Mouse (Mus musculus): ENCODE results near the gene N4bp3. TPM values are rescaled to one million over a fixed set of nuclear protein-coding genes. Genes with fewer than 3 reads are reported as not detected.
"Not testable (repeated sequence)": the region's sequence is repeated elsewhere in the genome, so short reads cannot be mapped to it uniquely, and the experiment has no call there.

Gene N4bp3
- 3.1 and 3.2 TPM in 2 replicates for polyA plus RNA-seq (2015; fragmentation: Nextera tagmentation; extraction: Ambion mirVana)

- H3K4me2 ChIP-seq = peak within 1 kb of the TSS; percentile 81
- no peaks in the 10 kb centered on the region for H3K36me3 ChIP-seq
- WGBS (ENCODE audit: insufficient replicate concordance) = under 1% methylated on average over 70 of the region's 70 CpGs
- H3K27ac ChIP-seq = no peak within 1 kb of the TSS
- peak within 1 kb of the TSS; percentile 66 for H3K4me3 ChIP-seq (replicated peaks)
- DNase-seq (peak; percentile 30), ATAC-seq (ENCODE audit: low read depth) (peak; percentile 57)
- peaks cover 54% of the 10 kb centered on the region for H3K27me3 ChIP-seq
- H3K9ac ChIP-seq = peak within 1 kb of the TSS; percentile 68
- peaks cover 35% of the 10 kb centered on the region for H3K4me1 ChIP-seq (replicated peaks)
- H3K9me3 ChIP-seq (replicated peaks) = no peaks in the 10 kb centered on the region
Observed at GRCm38 (mm10) chr11:51650691-51651515, at the start of gene N4bp3, which contains the start of gene D930048N14Rik. N4bp3 (minus strand) TSS chr11:51650842. D930048N14Rik (plus strand) TSS chr11:51650954.

- no peak overlapping the region for H3K9ac ChIP-seq
- H3K4me3 ChIP-seq (replicated peaks) = no peak overlapping the region
- no peak overlapping the region for H3K4me2 ChIP-seq
- 89% methylated on average over 3 of the region's 3 CpGs for WGBS (ENCODE audit: insufficient replicate concordance)
- H3K27ac ChIP-seq = no peak overlapping the region
- H3K27me3 ChIP-seq = no peaks in the 10 kb centered on the region
- no peaks in the 10 kb centered on the region for H3K4me1 ChIP-seq (replicated peaks)
- ATAC-seq (ENCODE audit: low read depth) (no peak), DNase-seq (no peak)
- peaks cover 37% of the 10 kb centered on the region for H3K36me3 ChIP-seq
- H3K9me3 ChIP-seq (replicated peaks) = no peaks in the 10 kb centered on the region
Observed at GRCm38 (mm10) chr11:51694984-51695383, 44.3 kb upstream of the N4bp3 start.

GRCm38 (mm10) chr11:51690597-51690996, 40.0 kb upstream of the N4bp3 start:
- not testable (repeated sequence) for H3K4me3 ChIP-seq (replicated peaks); DNase-seq; ATAC-seq (ENCODE audit: low read depth); H3K36me3 ChIP-seq; H3K9ac ChIP-seq; H3K27me3 ChIP-seq; H3K27ac ChIP-seq; H3K4me2 ChIP-seq; H3K9me3 ChIP-seq (replicated peaks)
- H3K4me1 ChIP-seq (replicated peaks) = peaks cover 16% of the 10 kb centered on the region
- 62% methylated on average over 2 of the region's 3 CpGs for WGBS (ENCODE audit: insufficient replicate concordance)

GRCm38 (mm10) chr11:51689343-51689742, 38.7 kb upstream of the N4bp3 start:
- H3K4me3 ChIP-seq (replicated peaks) = peak overlapping the region; percentile 80
- no peak for ATAC-seq (ENCODE audit: low read depth)
- peaks cover 16% of the 10 kb centered on the region for H3K4me1 ChIP-seq (replicated peaks)
- no peaks in the 10 kb centered on the region for H3K9me3 ChIP-seq (replicated peaks)
- 21% methylated on average over 6 of the region's 6 CpGs for WGBS (ENCODE audit: insufficient replicate concordance)
- peak overlapping the region; percentile 94 for H3K27ac ChIP-seq
- H3K27me3 ChIP-seq = no peaks in the 10 kb centered on the region
- H3K9ac ChIP-seq = 0 out of 2 replicates have a peak overlapping the region, but pooled peaks have one; percentile 76
- no peak for DNase-seq
- H3K36me3 ChIP-seq = peaks cover 8% of the 10 kb centered on the region; the same call in 1 of the 2 replicates
- H3K4me2 ChIP-seq = peak overlapping the region; percentile 75

GRCm38 (mm10) chr11:51688330-51689328, 38.0 kb upstream of the N4bp3 start, which contains the start of gene 0610009B22Rik:
0610009B22Rik (minus strand) TSS chr11:51688874.
- H3K4me3 ChIP-seq (replicated peaks) = peak within 1 kb of the TSS; percentile 80
- peak within 1 kb of the TSS; percentile 94 for H3K27ac ChIP-seq
- DNase-seq (peak; percentile 100), ATAC-seq (ENCODE audit: low read depth) (peak; percentile 99)
- H3K36me3 ChIP-seq = peaks cover 8% of the 10 kb centered on the region; the same call in 1 of the 2 replicates
- H3K9ac ChIP-seq = peak within 1 kb of the TSS; percentile 86
- H3K9me3 ChIP-seq (replicated peaks) = no peaks in the 10 kb centered on the region
- peaks cover 16% of the 10 kb centered on the region for H3K4me1 ChIP-seq (replicated peaks)
- under 1% methylated on average over 60 of the region's 60 CpGs for WGBS (ENCODE audit: insufficient replicate concordance)
- no peaks in the 10 kb centered on the region for H3K27me3 ChIP-seq
- H3K4me2 ChIP-seq = peak within 1 kb of the TSS; percentile 86

GRCm38 (mm10) chr11:51681976-51682374, 31.3 kb upstream of the N4bp3 start:
- 0 out of 2 replicates have a peak overlapping the region, but pooled peaks have one; percentile 58 for H3K4me2 ChIP-seq

GRCm38 (mm10) chr11:51681324-51681975, 30.8 kb upstream of the N4bp3 start:
- peak overlapping the region; percentile 66 for H3K9ac ChIP-seq

More at GRCm38 (mm10) chr11:51681976-51682374, 31.3 kb upstream of the N4bp3 start:
- Histone ChIP-seq H3K27ac (no peak overlapping the region), H3K4me3 (replicated peaks) (no peak overlapping the region), H3K9ac (no peak overlapping the region), H3K36me3 (peaks cover 8% of the 10 kb centered on the region; the same call in 1 of the 2 replicates), H3K9me3 (replicated peaks) (no peaks in the 10 kb centered on the region), H3K27me3 (no peaks in the 10 kb centered on the region), H3K4me1 (replicated peaks) (peaks cover 8% of the 10 kb centered on the region)
- 36% methylated on average over 8 of the region's 8 CpGs for WGBS (ENCODE audit: insufficient replicate concordance)
- ATAC-seq (ENCODE audit: low read depth) (0 out of 2 replicates have a peak, but pooled peaks have one; percentile 5), DNase-seq (no peak)

GRCm38 (mm10) chr11:51679466-51679865, 28.8 kb upstream of the N4bp3 start:
- no peaks in the 10 kb centered on the region for H3K9me3 ChIP-seq (replicated peaks)
- ATAC-seq (ENCODE audit: low read depth) = no peak
- no peaks in the 10 kb centered on the region for H3K27me3 ChIP-seq
- H3K9ac ChIP-seq = no peak overlapping the region
- H3K36me3 ChIP-seq = no peaks in the 10 kb centered on the region
- no peak for DNase-seq
- WGBS (ENCODE audit: insufficient replicate concordance) = 63% methylated on average over 3 of the region's 3 CpGs
- peaks cover 8% of the 10 kb centered on the region for H3K4me1 ChIP-seq (replicated peaks)
- H3K27ac ChIP-seq = no peak overlapping the region
- H3K4me2 ChIP-seq = no peak overlapping the region
- H3K4me3 ChIP-seq (replicated peaks) = no peak overlapping the region

More at GRCm38 (mm10) chr11:51681324-51681975, 30.8 kb upstream of the N4bp3 start:
- H3K4me3 ChIP-seq (replicated peaks) = peak overlapping the region; percentile 36
- WGBS (ENCODE audit: insufficient replicate concordance) = 22% methylated on average over 13 of the region's 13 CpGs
- peaks cover 8% of the 10 kb centered on the region for H3K4me1 ChIP-seq (replicated peaks)
- DNase-seq (peak; percentile 75), ATAC-seq (ENCODE audit: low read depth) (peak; percentile 43; the same call in 1 of the 2 replicates)
- H3K4me2 ChIP-seq = peak overlapping the region; percentile 58
- no peaks in the 10 kb centered on the region for H3K27me3 ChIP-seq
- H3K9me3 ChIP-seq (replicated peaks) = no peaks in the 10 kb centered on the region
- no peak overlapping the region for H3K27ac ChIP-seq
- peaks cover 8% of the 10 kb centered on the region; the same call in 1 of the 2 replicates for H3K36me3 ChIP-seq

- H3K36me3 ChIP-seq = no peaks in the 10 kb centered on the region
- no peak overlapping the region for H3K9ac ChIP-seq
- 42% methylated on average over 6 of the region's 6 CpGs for WGBS (ENCODE audit: insufficient replicate concordance)
- no peak for DNase-seq
- no peaks in the 10 kb centered on the region for H3K27me3 ChIP-seq
- H3K9me3 ChIP-seq (replicated peaks) = no peaks in the 10 kb centered on the region
- no peak overlapping the region for H3K4me2 ChIP-seq
- no peak for ATAC-seq (ENCODE audit: low read depth)
- no peak overlapping the region for H3K27ac ChIP-seq
- no peak overlapping the region for H3K4me3 ChIP-seq (replicated peaks)
- peaks cover 8% of the 10 kb centered on the region for H3K4me1 ChIP-seq (replicated peaks)
Observed at GRCm38 (mm10) chr11:51677737-51678418, 27.2 kb upstream of the N4bp3 start.

GRCm38 (mm10) chr11:51675386-51675785, 24.7 kb upstream of the N4bp3 start:
- 57% methylated on average over 5 of the region's 5 CpGs for WGBS (ENCODE audit: insufficient replicate concordance)
- Histone ChIP-seq H3K27ac (no peak overlapping the region), H3K9ac (no peak overlapping the region), H3K4me2 (no peak overlapping the region), H3K4me3 (replicated peaks) (no peak overlapping the region), H3K27me3 (no peaks in the 10 kb centered on the region), H3K9me3 (replicated peaks) (no peaks in the 10 kb centered on the region), H3K36me3 (no peaks in the 10 kb centered on the region), H3K4me1 (replicated peaks) (no peaks in the 10 kb centered on the region)
- ATAC-seq (ENCODE audit: low read depth) (no peak), DNase-seq (no peak)
